Mouse (Mus musculus) stomach, embryonic 14.5 days (tissue): ENCODE measurements around the gene Siah2. TPM values are rescaled to one million over a fixed set of nuclear protein-coding genes. Genes with fewer than 3 reads are reported as not detected.
A peak's percentile ranks its signal among the peaks of the same experiment; 100 is the strongest.

Experiments
- ATAC-seq: fragments of 200-750 bp; cut with Nextera tagmentation; 2 replicates; pipeline ENCODE4 v1.8.0; 2017; ENCODE audit warnings: low read depth, moderate TSS enrichment; ENCODE audit not compliant: insufficient number of reproducible peaks, insufficient read depth, low FRiP score
- H3K27ac ChIP-seq: fragments of 300-500 bp; sonication (generic); 2 replicates; pipeline ENCODE4 v1.5.1; 2014; ENCODE audit warnings: mild to moderate bottlenecking, low read length, moderate library complexity, mixed read lengths
- H3K27me3 ChIP-seq: fragments of 300-500 bp; sonication (generic); 2 replicates; pipeline ENCODE4 v1.6.1; 2014; ENCODE audit warnings: low read length, control low read depth, mixed read lengths; ENCODE audit not compliant: control insufficient read depth, insufficient read depth
- H3K36me3 ChIP-seq: fragments of 300-500 bp; sonication (generic); 2 replicates; pipeline ENCODE4 v1.6.1; 2014; ENCODE audit warnings: mild to moderate bottlenecking, control low read depth, low read length, moderate library complexity, mixed read lengths; ENCODE audit not compliant: control insufficient read depth, insufficient read depth
- H3K4me1 ChIP-seq: fragments of 300-500 bp; sonication (generic); 2 replicates; pipeline ENCODE4 v1.6.1; 2014; ENCODE audit warnings: low read length, control low read depth, mixed read lengths; ENCODE audit not compliant: control insufficient read depth, insufficient read depth
- H3K4me2 ChIP-seq: fragments of 300-500 bp; sonication (generic); replicated peaks from 2 replicates; pipeline ENCODE4 v1.6.1; 2014; ENCODE audit warnings: low read depth, low read length, control low read depth
- H3K4me3 ChIP-seq: fragments of 300-500 bp; sonication (generic); 2 replicates; pipeline ENCODE4 v1.5.1; 2014; ENCODE audit warnings: low read depth, low read length, control low read depth
- H3K9ac ChIP-seq: fragments of 300-500 bp; sonication (generic); replicated peaks from 2 replicates; pipeline ENCODE4 v1.6.1; 2014; ENCODE audit warnings: low read depth, mild to moderate bottlenecking, control low read depth, low read length, moderate library complexity, mixed read lengths
- H3K9me3 ChIP-seq: fragments of 300-500 bp; sonication (generic); 2 replicates; pipeline ENCODE4 v1.6.1; 2016; ENCODE audit warnings: low read depth, low read length, control low read depth; ENCODE audit not compliant: control insufficient read depth
- WGBS: fragments of 180-500 bp; shearing (Covaris S2); extraction: QIAGEN DNeasy Blood & Tissue Kit; methylation state at CpG from one replicate; pipeline ENCODE4 v1.1.7; 2014; 5-methylcytosine and 5-hydroxymethylcytosine counted together
- polyA plus RNA-seq: library from polyadenylated mRNA; unstranded; fragments of >200 nt; fragmentation: Nextera tagmentation; extraction: Ambion mirVana; gene quantifications from 2 replicates; pipeline ENCODE4 v1.2.1, GENCODE M21; 2014

Siah2 gene
- polyA plus RNA-seq, 1 experiment from 2014 or later, result 5.5 TPM

GRCm38 (mm10) chr3:58647179-58647578, 45.0 kb downstream of the Siah2 start:
- Histone ChIP-seq H3K4me3 (no peak overlapping the region), H3K27ac (no peak overlapping the region), H3K9ac (no peak overlapping the region), H3K4me2 (no peak overlapping the region), H3K9me3 (no peaks in the 10 kb centered on the region), H3K36me3 (no peaks in the 10 kb centered on the region), H3K4me1 (no peaks in the 10 kb centered on the region), H3K27me3 (no peaks in the 10 kb centered on the region)
- WGBS, result 72% methylated on average over 2 of the region's 2 CpGs
- no peak for ATAC-seq

DNA sequence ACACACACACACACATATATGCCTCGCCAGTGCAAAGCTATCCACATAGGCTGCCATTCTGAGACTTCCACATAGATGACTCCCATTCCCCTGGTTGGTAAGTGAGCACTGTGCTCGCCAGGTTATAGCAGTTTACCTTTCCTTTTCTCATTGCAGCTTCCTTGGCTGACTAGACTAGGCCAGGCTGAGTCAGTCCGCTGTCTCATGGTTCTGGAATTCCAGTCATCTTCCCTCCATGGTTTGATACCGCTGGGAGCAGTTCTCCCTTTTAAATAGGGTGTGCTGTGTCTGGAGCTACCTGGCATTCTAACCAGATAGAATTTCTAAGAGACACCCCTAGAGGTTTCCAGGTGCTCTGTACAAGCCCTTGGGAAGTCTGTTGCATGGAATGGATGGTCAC, 46.0 kb downstream of the Siah2 start:
- Histone ChIP-seq H3K9me3 (no peaks in the 10 kb centered on the region), H3K36me3 (no peaks in the 10 kb centered on the region), H3K4me1 (no peaks in the 10 kb centered on the region), H3K4me2 (no peak overlapping the region), H3K9ac (no peak overlapping the region), H3K27me3 (no peaks in the 10 kb centered on the region), H3K27ac (no peak overlapping the region), H3K4me3 (no peak overlapping the region)
- ATAC-seq, result no peak
- WGBS, result 81% methylated on average over 4 of the region's 4 CpGs

GRCm38 (mm10) chr3:58636406-58637295, 55.5 kb downstream of the Siah2 start, which contains the start of gene Erich6:
TSS of gene Erich6 (minus strand) at chr3:58637207.
- Histone ChIP-seq H3K9ac (peak within 1 kb of the TSS; percentile 37), H3K4me2 (peak within 1 kb of the TSS; percentile 70), H3K27me3 (no peaks in the 10 kb centered on the region), H3K4me3 (peak within 1 kb of the TSS; percentile 37), H3K27ac (no peak within 1 kb of the TSS), H3K4me1 (no peaks in the 10 kb centered on the region), H3K9me3 (no peaks in the 10 kb centered on the region), H3K36me3 (no peaks in the 10 kb centered on the region)
- ATAC-seq, result peak; percentile 80
- WGBS, result under 1% methylated on average over 34 of the region's 34 CpGs

DNA sequence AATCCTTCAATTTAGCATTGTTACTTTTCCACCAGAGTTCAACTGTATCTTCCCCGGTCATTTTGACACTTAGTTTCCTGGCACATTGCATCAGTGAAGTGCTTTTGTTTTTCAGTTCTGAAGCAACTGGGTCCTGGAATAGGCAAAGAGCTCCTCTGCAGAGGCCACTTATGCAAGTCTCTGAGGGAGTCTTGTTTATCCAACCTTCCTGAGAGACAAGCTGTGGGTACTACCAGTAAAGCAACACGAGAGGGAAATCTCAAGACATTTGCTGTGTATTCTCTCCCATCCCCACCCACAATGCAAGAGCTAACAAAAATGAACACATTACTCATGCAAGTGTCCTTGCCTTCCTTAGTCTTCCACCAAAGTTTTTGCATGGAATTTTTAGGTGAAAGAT, 60.5 kb downstream of the Siah2 start:
- no peak for ATAC-seq
- Histone ChIP-seq H3K4me2 (no peak overlapping the region), H3K9me3 (no peaks in the 10 kb centered on the region), H3K36me3 (no peaks in the 10 kb centered on the region), H3K27me3 (no peaks in the 10 kb centered on the region), H3K9ac (no peak overlapping the region), H3K27ac (no peak overlapping the region), H3K4me1 (no peaks in the 10 kb centered on the region), H3K4me3 (no peak overlapping the region)
- WGBS, result 77% methylated on average over 2 of the region's 2 CpGs

DNA sequence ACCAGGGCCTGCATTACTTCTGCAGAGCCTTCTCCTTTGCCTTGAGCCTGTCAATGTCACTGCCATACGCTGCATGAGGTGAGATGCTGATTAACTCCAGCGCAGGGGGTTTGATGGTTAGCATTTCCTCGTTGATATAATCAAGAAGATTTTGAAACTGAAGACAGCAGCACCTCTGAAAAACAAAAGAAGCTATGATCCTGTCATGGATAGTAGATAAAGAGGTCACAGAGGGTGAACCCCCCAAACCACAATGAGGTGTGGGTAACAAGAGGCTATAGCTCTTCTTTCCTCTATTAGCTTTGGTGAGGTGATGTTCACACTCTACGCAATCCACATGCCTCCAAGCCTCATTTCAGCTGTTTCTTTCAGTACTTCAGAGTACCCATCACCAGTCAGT, 67.2 kb downstream of the Siah2 start:
- Histone ChIP-seq H3K9ac (no peak overlapping the region), H3K4me1 (no peaks in the 10 kb centered on the region), H3K4me3 (no peak overlapping the region), H3K36me3 (no peaks in the 10 kb centered on the region), H3K9me3 (no peaks in the 10 kb centered on the region), H3K4me2 (no peak overlapping the region), H3K27ac (no peak overlapping the region), H3K27me3 (no peaks in the 10 kb centered on the region)
- ATAC-seq, result no peak
- 85% methylated on average over 4 of the region's 4 CpGs for WGBS

Other genes with a start within 250 kb of the Siah2 start
- 56.1 and 59.5 TPM in 2 replicates for gene Eif2a, start 166.6 kb downstream of the Siah2 start, polyA plus RNA-seq
- gene Serp1, start 166.5 kb downstream of the Siah2 start, polyA plus RNA-seq, result 119 and 143 TPM in 2 replicates
- 20.1 and 23.0 TPM in 2 replicates for gene Selenot, start 115.8 kb downstream of the Siah2 start, polyA plus RNA-seq
- not detected in 2 replicates for gene Erich6, start 55.2 kb downstream of the Siah2 start, polyA plus RNA-seq
- not detected in 2 replicates for gene Mindy4b-ps, start 129.9 kb upstream of the Siah2 start, polyA plus RNA-seq
- gene Clrn1, start 192.9 kb upstream of the Siah2 start, polyA plus RNA-seq, result not detected in 2 replicates